Mouse (Mus musculus): ENCODE results near the gene Slc4a4. TPM values are rescaled to one million over a fixed set of nuclear protein-coding genes. Genes with fewer than 3 reads are reported as not detected.

The Slc4a4 gene
- total RNA-seq, 2 experiments from 2014 or later: 154 to 161 TPM

- DNase-seq (ENCODE audit: low spot score in 2 of 2): no peak
- no peak for TF ChIP-seq CTCF (conservative IDR thresholded peaks at IDR 0.05)
- no peak overlapping the region for H3K4me3 ChIP-seq
- H3K27ac ChIP-seq: no peak overlapping the region
These were observed 324.4 kb downstream of the Slc4a4 start for GRCm38 (mm10) chr5:89211057-89211456.

- no peak overlapping the region for H3K27ac ChIP-seq
These were observed 331.6 kb downstream of the Slc4a4 start for GRCm38 (mm10) chr5:89218222-89218621.

GRCm38 (mm10) chr5:89218709-89219108 is 332.1 kb downstream of the Slc4a4 start:
- Histone ChIP-seq H3K4me3 (no peak overlapping the region), H3K27ac (no peak overlapping the region)
- no peak for DNase-seq (ENCODE audit: low spot score in 2 of 2)
- TF ChIP-seq CTCF (conservative IDR thresholded peaks at IDR 0.05): no peak

More at GRCm38 (mm10) chr5:89218222-89218621, 331.6 kb downstream of the Slc4a4 start:
- no peak overlapping the region for H3K4me3 ChIP-seq
- no peak for TF ChIP-seq CTCF (conservative IDR thresholded peaks at IDR 0.05)
- DNase-seq (ENCODE audit: low spot score in 2 of 2): no peak

GRCm38 (mm10) chr5:89221658-89222057 is 335.0 kb downstream of the Slc4a4 start:
- H3K27ac ChIP-seq: 0 out of 2 replicates have a peak overlapping the region, but pooled peaks have one; percentile 32
- no peak for DNase-seq (ENCODE audit: low spot score in 2 of 2)
- H3K4me3 ChIP-seq: no peak overlapping the region
- peak; percentile 81 for TF ChIP-seq CTCF (conservative IDR thresholded peaks at IDR 0.05)

- no peak for TF ChIP-seq CTCF (conservative IDR thresholded peaks at IDR 0.05)
- no peak for DNase-seq (ENCODE audit: low spot score in 2 of 2)
- Histone ChIP-seq H3K27ac (peak overlapping the region; percentile 73), H3K4me3 (no peak overlapping the region; the same call in 1 of the 2 replicates)
These were observed 336.6 kb downstream of the Slc4a4 start for GRCm38 (mm10) chr5:89223061-89223740.

- TF ChIP-seq CTCF (conservative IDR thresholded peaks at IDR 0.05): no peak
- DNase-seq (ENCODE audit: low spot score in 2 of 2): peak in 1 of 2 experiments; percentile 30
- Histone ChIP-seq H3K27ac (peak overlapping the region; percentile 73), H3K4me3 (no peak overlapping the region; the same call in 1 of the 2 replicates)
These were observed 337.2 kb downstream of the Slc4a4 start for GRCm38 (mm10) chr5:89223744-89224368.

GRCm38 (mm10) chr5:89227948-89228347 is 341.3 kb downstream of the Slc4a4 start:
- no peak for DNase-seq (ENCODE audit: low spot score in 2 of 2)
- TF ChIP-seq CTCF (conservative IDR thresholded peaks at IDR 0.05): peak; percentile 61
- H3K4me3 ChIP-seq: no peak overlapping the region
- no peak overlapping the region for H3K27ac ChIP-seq

DNA sequence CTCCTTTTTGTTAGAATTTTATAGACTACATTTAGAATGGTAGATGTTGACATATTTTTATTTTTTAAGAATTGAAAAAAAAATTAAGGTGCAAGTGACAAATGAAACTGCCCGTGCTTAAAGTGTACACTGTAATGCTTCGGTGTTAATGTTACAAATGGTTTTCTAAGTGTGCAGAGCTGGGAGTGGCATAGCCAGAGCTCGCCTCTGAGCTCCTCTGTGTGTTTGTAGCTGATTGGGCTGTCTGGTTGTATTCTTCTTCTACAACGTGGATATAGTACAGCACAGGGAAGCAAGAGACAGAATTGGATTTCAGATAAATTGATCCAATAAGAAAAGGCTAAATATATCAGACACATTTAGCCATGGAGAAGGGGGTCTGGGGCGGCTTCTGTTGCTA is 343.0 kb downstream of the Slc4a4 start:
- no peak overlapping the region for H3K4me3 ChIP-seq

GRCm38 (mm10) chr5:89232313-89232712 is 345.7 kb downstream of the Slc4a4 start:
- DNase-seq (ENCODE audit: low spot score in 2 of 2): no peak
- no peak overlapping the region for H3K4me3 ChIP-seq
- TF ChIP-seq CTCF (conservative IDR thresholded peaks at IDR 0.05): no peak
- H3K27ac ChIP-seq: no peak overlapping the region

More for the DNA sequence above, 343.0 kb downstream of the Slc4a4 start:
- no peak overlapping the region for H3K27ac ChIP-seq
- no peak for TF ChIP-seq CTCF (conservative IDR thresholded peaks at IDR 0.05)
- no peak for DNase-seq (ENCODE audit: low spot score in 2 of 2)

DNA sequence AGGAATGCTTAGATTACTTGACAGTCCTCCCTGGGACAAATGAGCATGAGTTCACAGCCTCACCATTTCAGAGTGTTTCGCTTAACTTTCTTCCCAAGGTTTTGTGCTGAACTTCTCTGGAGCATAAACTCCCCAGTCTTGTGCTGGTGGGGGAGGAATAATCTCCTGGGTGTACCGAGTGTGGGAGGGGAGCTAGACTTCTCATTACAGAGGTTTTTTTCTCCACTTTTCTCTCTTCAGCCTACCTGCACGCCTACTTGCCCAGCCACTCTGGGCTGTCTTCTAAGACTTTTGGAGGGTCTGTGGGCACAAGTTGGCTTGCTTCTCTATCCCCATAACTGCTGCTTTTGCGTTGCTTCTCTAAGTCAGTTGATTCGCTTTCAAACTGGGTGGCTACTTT is 365.2 kb downstream of the Slc4a4 start:
- no peak for DNase-seq (ENCODE audit: low spot score in 2 of 2)
- H3K4me3 ChIP-seq: no peak overlapping the region
- H3K27ac ChIP-seq: no peak overlapping the region
- no peak for TF ChIP-seq CTCF (conservative IDR thresholded peaks at IDR 0.05)

DNA sequence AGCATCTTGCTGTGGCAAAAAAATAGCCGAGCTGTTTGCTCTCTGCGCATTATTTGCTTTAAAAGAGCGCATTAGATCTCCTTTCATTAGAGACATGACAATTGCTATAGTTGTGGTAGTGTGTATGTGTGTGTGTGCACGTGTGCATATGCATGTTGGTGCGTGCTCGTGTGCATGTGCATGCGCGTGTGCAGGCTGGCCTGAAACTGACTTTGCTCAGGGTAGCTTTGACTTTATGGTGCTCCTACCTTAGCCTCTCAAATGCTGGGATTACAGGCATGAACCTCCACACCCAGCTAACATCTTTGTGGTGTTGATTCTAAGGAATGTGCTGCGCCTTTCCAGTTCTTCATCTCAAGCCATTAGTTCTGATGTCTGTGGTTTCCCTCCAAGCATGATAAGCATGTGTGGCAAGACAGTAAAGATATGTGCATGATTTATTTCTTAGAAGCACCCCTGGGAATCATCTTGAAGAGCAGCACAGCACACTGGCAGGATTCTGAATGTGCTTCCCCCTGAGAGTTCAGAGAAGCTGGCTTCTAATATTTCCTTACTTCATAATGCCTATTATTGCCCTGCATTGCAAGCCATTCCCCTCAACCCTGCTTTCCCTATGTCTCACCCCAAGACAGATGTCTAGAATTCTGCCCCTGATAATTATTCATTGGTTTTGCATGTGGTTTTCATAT is 373.3 kb downstream of the Slc4a4 start:
- TF ChIP-seq CTCF (conservative IDR thresholded peaks at IDR 0.05): no peak
- Histone ChIP-seq H3K27ac (no peak overlapping the region), H3K4me3 (no peak overlapping the region)
- no peak for DNase-seq (ENCODE audit: low spot score in 2 of 2)

GRCm38 (mm10) chr5:89277049-89277448 is 390.4 kb downstream of the Slc4a4 start:
- TF ChIP-seq CTCF (conservative IDR thresholded peaks at IDR 0.05): no peak
- Histone ChIP-seq H3K4me3 (no peak overlapping the region), H3K27ac (no peak overlapping the region)
- DNase-seq (ENCODE audit: low spot score in 2 of 2): no peak

DNA sequence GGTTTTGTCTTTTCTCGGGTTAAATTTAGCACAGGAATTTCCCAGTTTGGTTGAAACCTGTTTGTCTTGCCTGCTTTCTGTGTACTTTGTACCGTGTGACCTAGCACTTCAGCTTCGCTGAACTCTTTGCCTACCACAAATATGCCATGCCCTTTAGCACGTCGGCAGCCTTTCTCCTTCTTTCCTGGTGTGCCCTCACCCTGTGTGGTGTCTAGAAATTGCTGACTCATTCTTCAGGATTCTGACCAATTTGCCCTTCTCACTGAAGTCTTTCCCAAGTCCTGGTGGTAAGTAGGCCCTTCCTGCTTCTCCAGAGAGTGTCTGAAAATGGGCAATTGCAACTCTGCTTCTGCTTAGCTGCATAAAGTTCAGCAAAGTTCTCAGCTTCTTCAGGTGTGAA is 391.0 kb downstream of the Slc4a4 start:
- no peak for DNase-seq (ENCODE audit: low spot score in 2 of 2)
- no peak for TF ChIP-seq CTCF (conservative IDR thresholded peaks at IDR 0.05)
- no peak overlapping the region for H3K4me3 ChIP-seq
- H3K27ac ChIP-seq: no peak overlapping the region
